Mouse (Mus musculus) retina, postnatal 7 days (tissue): ENCODE results near the gene Ggta1.

Experiments
- DNase-seq: peaks from one replicate; pipeline ENCODE4 v3.0.0-alpha.2; 2012; ENCODE audit warnings: low read depth, low spot score

The Ggta1 gene

DNA sequence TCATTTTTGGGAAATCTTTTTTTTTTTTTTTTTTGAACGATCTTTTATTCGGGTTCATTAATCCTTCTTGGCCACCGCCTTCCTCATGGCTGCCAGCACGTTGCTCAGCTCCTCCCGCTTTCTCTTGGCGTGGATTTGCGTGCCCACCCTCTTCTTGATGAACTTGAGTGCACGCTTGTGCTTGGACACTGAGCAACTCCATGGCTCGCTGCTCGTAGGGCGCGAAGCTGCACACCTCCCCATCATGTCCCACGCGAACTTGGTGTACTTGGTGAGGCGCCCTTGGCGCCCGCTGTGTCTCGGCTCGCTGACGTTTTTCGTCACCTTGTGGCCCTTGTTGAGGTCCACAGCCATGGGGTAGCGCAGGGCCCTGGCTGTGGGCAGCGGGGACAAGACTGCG lies 28.1 kb upstream of the Ggta1 start:
- DNase-seq: no peak

GRCm38 (mm10) chr2:35490458-35491111 lies 27.6 kb upstream of the Ggta1 start:
- no peak for DNase-seq

GRCm38 (mm10) chr2:35487700-35488099 lies 24.7 kb upstream of the Ggta1 start:
- DNase-seq: no peak

DNA sequence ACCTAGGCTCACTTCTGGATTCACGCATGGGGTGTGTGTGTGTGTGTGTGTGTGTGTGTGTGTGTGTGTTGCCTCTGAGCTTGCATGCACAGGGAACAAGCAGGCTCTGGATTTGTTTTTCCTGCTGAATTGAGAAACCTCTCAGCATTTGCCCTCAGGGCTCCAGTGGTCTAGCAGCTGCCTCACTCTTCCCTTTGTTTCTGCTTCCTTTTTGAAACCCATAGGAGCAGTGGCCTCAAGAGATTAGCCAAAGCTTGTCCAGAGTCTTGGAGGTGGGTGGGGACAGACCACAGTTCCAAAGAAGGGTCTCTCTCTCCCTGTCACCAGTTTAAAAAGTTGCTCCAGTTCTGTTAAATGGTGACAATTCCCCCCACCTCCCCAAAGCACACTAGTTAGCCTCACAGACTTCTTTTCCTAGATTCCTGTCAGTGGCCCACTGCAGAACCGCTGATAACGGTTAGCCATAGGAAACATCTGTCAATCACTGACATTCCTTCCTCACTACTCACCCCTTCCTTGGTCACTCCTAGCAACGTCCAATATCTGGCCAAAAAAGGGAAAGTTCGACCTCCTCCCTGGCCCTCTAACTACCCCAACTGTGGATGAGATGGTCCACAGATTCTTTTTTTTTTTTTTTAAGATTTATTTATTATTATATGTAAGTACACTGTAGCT lies 24.1 kb upstream of the Ggta1 start:
- DNase-seq: no peak

- DNase-seq: no peak
Observed at GRCm38 (mm10) chr2:35484102-35484501, 21.1 kb upstream of the Ggta1 start.

DNA sequence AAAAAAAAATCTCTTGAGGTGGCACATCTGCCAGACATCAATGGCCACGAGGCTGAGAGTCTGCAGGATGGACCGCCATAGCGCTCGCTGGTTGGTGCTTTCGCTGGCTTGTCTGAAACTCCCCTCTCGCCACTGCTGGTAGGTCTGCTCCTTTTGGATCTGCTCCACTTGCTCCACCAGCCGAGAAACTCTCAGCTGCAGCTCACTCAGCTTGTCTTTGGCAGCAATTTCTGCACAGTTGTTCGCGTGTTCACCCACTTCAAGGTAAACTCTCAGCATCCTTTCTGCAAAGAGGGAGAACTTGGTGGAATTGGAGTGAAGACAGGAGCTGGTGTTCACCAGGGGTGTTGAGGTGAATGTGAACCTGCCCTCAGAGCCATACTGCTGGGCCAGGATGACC lies 20.4 kb upstream of the Ggta1 start:
- no peak for DNase-seq

DNA sequence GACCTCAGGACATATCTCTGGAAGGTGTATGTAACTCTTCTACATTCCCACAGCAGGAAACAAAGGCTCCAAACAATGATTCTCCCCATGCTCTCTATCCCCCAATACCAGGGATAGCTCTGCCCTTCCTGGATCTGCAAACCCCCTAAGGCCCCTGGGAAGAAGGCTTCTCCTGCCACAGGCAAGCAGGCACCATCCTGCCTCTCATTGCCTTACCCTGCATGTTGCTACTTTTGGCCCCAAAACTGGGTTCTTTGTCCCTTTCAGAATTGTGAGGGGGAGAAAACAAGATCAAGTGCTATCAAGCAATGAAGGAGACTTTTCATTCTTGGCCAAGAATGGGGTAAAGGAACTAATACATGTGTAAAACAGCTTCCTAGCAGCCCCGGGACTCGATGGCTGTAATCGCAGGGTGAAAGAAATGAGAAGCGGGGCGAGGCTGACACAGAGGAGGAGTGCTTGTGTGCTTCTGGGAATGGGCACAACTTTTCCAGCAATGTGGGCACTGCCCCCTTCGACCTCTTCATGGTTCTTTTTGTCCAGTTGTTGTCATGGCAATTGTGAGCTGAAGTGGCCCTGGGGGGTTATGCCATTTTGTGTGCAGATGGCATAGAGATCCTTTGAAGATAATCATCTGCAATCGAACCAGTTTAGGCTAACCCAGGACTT lies 18.4 kb upstream of the Ggta1 start:
- no peak for DNase-seq

- no peak for DNase-seq
Observed at GRCm38 (mm10) chr2:35480073-35480472, 17.0 kb upstream of the Ggta1 start.

DNA sequence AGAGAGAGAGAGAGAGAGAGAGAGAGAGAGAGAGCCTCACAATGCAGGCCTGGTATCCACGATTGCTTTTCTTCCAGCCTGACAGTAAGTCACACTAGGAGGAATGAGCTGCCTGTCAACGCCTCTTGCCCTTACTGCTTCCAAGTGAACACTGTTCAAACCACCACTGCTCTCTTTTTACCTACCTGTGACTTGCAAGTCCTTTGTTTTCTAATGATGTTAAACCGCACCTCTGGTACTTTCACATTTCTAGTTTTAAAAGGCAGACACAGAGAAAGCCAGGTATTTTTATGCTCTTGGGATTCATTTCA lies 15.7 kb upstream of the Ggta1 start:
- DNase-seq: no peak

DNA sequence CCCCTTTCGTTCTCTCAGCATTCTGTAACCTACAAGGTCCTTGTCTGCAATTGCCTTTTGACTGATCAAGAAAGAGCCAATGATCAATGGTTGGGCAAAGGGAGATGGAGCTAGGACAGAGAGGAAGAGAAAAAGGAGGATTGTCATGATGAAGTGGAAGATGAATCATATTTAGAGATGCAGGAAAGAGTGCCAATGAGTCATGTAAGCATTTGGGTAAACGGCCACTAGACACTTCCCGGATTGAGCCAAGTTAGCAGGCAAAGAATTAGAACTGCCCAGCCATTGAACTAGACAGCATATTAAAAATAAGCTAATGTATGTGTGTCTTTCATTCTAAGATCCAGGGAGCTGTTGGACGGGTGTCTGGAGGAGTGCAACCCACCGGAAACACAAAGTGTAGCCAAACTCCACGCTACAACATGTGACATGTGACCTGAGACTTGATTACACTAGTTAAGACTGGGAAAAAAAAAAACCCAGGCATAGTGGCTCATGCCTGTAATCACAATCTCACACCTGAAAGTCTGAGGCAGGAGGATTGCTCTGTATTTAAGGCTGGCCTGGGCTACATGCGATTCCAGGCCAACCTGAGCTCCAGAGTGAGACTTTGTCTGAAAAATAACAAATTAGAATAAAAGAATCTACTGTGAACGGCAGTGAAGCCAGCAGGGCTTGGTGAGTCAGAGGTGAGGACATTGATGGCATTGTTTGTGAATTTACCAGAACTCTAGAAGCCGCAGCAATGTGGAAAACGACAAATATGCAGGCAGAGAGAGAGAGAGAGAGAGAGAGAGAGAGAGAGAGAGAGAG lies 15.2 kb upstream of the Ggta1 start:
- no peak for DNase-seq

GRCm38 (mm10) chr2:35477321-35477720 lies 14.3 kb upstream of the Ggta1 start:
- no peak for DNase-seq

GRCm38 (mm10) chr2:35474916-35475315 lies 11.9 kb upstream of the Ggta1 start:
- no peak for DNase-seq

- no peak for DNase-seq
Observed at GRCm38 (mm10) chr2:35469266-35469665, 6.2 kb upstream of the Ggta1 start.

DNA sequence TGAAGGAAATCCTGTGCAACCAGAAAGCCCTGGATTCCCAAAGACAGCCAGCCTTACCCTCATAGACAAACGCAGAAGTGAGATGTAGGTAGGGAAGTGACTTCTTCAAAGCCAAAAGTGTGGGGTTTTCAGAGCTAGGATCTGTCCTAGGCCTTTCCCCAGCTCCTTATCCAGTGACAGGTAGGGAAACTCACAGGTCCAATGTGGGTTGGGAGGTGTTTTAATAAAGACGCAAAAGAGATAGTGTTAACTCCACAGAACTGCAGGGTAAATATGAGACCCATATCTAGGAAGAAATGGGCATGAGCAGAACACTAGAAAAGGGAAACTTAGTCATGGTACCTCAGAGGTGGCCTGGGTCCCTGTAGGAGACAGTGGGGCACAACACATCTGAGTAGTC lies 5.2 kb upstream of the Ggta1 start:
- no peak for DNase-seq

DNA sequence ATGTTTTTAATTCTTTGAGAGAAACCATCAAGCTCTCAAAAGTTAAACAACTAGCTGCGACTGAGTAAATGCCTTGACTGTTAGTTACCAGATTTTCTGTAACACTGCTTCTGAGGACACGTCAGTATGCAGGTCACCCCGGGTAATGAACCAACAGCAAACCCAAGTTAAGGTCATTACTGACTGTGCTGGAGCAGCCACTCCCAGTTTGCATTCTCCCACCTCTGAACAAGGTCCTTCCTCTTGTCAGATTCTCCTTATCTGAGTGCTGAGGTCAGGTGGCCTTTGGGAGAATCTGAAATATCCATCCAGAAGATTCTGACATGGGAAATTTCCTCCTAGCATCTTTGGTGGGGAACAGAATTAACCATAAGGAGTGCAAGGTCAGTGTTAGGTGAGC lies 4.8 kb upstream of the Ggta1 start:
- DNase-seq: no peak

- DNase-seq: no peak
Observed at GRCm38 (mm10) chr2:35465677-35466076, 2.6 kb upstream of the Ggta1 start.

DNA sequence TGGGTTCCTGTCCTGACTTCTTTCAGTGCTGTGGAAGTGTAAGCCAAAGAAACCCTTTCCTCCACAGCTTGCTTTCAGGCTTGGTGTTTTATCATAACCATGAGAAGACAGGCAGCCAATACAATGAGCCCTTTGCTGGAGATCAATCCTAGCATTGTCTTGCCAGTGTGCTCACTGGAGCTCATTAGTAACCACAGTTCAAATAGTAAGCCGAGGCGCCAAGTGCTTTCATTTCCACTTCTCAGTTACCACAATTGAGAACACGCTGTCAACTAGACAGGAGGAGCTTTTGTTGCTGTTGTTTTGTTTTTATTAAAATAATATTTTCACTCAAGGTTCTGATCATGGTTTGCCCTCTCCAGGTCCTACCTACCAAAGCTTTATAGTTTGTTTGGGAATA lies 1.5 kb upstream of the Ggta1 start:
- DNase-seq: no peak

- DNase-seq: no peak
Observed at GRCm38 (mm10) chr2:35464089-35464534, 1.1 kb upstream of the Ggta1 start.

DNA sequence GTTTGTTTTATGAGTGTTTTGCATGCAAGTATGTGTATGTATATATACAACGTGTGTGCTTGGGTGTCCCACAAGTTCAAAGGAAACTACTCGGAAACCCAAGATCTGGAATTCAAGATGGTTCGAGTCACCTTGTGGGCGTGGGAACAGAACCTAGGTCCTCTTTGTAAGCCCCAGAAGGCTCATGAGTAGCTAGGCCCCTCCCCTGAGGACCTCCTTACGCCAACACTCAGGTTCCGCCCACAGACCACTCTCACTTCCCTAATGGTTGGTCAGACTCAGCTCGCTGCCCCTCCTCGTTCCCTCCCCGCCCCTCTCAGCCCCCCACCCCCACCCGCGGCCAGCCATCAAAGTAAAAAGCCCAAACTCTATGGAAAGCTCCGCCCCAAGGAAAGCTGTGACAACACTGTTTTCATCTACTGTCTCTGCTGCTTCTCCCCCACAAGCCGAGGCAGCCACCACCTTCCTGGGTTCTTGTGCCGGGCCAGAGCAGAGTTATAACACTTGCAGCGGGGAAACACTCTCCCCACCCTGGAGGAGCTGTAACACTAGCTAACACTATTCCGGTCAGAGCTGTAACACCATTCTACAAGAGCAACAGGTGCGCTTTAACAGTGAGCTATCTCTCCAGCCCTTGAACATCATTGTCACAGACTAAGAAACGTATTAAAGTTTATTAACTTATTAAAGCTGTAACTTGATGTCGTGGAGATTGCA lies 499 bp upstream of the Ggta1 start:
- DNase-seq: no peak

DNA sequence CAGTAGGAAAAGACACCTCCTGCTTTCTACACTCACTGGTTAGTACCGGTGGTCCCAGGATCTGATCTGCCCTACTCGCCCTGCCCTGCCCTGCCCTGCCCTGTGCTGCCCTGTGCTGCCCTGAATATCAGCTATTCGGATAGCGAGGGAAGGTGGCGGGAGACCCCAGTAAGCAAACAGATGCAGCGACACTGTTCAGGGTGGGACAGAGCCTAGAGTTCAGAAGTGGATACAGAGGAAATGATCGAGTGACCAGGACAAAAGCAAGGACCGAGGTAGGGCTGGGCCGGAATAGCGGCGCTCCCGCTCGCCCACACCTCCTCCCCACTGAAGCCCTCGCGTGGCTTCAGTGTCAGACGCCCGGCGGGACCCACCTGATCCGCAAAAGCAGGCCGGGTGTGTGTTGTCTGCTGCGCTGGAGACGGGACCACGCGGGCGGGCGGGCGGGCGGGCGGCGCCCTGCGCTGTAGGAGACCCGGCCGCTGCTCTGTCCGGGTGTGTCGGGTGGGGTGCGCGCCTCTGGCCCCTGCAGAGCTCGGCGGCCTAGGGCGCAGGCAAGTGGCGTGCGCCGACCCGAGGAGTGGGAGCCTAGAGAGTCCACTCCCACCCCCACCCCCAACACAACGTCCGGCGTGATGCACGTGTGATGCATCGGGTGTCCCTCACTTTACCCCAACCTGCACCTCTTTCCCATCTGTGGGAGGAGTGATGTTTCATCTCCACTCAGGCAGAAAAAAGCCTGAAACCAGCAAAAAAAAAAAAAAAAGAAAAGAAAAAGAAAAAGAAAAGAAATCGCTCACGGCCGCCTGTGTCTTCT lies 852 bp downstream of the Ggta1 start:
- DNase-seq: no peak
